In genomic region chr12:107723860-107724320, GRCm38 (mm10) we compare ENCODE assay signal across 24 mouse cellular contexts.
DNase-seq lines count a peak whose midpoint lies in the region; ATAC-seq lines count a peak whose summit lies in the region.
"Had no signal": no experiment of that assay in that cellular context is flagged by ENCODE, and none has a peak within 500 bp of the region (broad histone marks: within the 10 kb centered on the region; RNA-seq: fewer than 3 reads in every experiment).

No protein-coding gene starts in this region.

- no peak overlapping the region for H3K4me3 ChIP-seq in hindbrain, embryonic 10.5 days
- H3K4me3 ChIP-seq in hindbrain, embryonic 13.5 days = no peak overlapping the region
- no peak overlapping the region for H3K4me3 ChIP-seq in embryonic facial prominence, embryonic 11.5 days (ENCODE audit: low read depth, low read length)
- no peak overlapping the region for H3K4me3 ChIP-seq in embryonic facial prominence, embryonic 15.5 days (replicated peaks)
- H3K4me3 ChIP-seq in midbrain, embryonic 13.5 days (replicated peaks) = no peak overlapping the region
- H3K4me3 ChIP-seq: heart, embryonic 12.5 days; left cerebral cortex, adult 2 months; limb, embryonic 12.5 days; lung, embryonic 15.5 days; neural tube, embryonic 13.5 days; stomach, embryonic 15.5 days had no signal

- H3K9ac ChIP-seq in hindbrain, embryonic 13.5 days = no peak overlapping the region
- no peak overlapping the region for H3K9ac ChIP-seq in embryonic facial prominence, embryonic 11.5 days (replicated peaks; ENCODE audit: low read length)
- H3K9ac ChIP-seq in embryonic facial prominence, embryonic 15.5 days = no peak overlapping the region
- 0 out of 2 replicates have a peak overlapping the region, but pooled peaks have one; percentile 25 for H3K9ac ChIP-seq in midbrain, embryonic 13.5 days (replicated peaks)
- H3K9ac ChIP-seq: heart, embryonic 12.5 days; limb, embryonic 12.5 days; liver, embryonic 14.5 days; lung, embryonic 15.5 days; neural tube, embryonic 13.5 days; stomach, embryonic 15.5 days had no signal

- ATAC-seq in hindbrain, embryonic 13.5 days (ENCODE audit: low FRiP score) = no peak
- no peak for ATAC-seq in embryonic facial prominence, embryonic 11.5 days (replicated peaks; ENCODE audit: insufficient number of reproducible peaks, low FRiP score, low TSS enrichment, low read depth)
- ATAC-seq in embryonic facial prominence, embryonic 15.5 days (ENCODE audit: insufficient number of reproducible peaks, low FRiP score, low TSS enrichment, low read depth) = no peak
- peak; percentile 79 for ATAC-seq in midbrain, embryonic 13.5 days
- ATAC-seq: inflammation-experienced regulatory T-cells, adult 6 months had no signal

- H3K4me2 ChIP-seq in hindbrain, embryonic 13.5 days = no peak overlapping the region
- H3K4me2 ChIP-seq in embryonic facial prominence, embryonic 11.5 days (ENCODE audit: low read depth, low read length) = no peak overlapping the region; the same call in 1 of the 2 replicates
- H3K4me2 ChIP-seq in embryonic facial prominence, embryonic 15.5 days (replicated peaks) = no peak overlapping the region
- no peak overlapping the region; the same call in 1 of the 2 replicates for H3K4me2 ChIP-seq in midbrain, embryonic 13.5 days (replicated peaks)
- H3K4me2 ChIP-seq: heart, embryonic 12.5 days; limb, embryonic 12.5 days; lung, embryonic 15.5 days; neural tube, embryonic 13.5 days; stomach, embryonic 15.5 days had no signal

- peaks cover 28% of the 10 kb centered on the region for H3K4me1 ChIP-seq in hindbrain, embryonic 10.5 days (replicated peaks)
- H3K4me1 ChIP-seq in hindbrain, embryonic 13.5 days (replicated peaks) = peaks cover 15% of the 10 kb centered on the region
- H3K4me1 ChIP-seq in embryonic facial prominence, embryonic 11.5 days (ENCODE audit: control insufficient read depth, insufficient read depth, low read length) = peaks cover 4% of the 10 kb centered on the region; the same call in 1 of the 2 replicates
- peaks cover 33% of the 10 kb centered on the region for H3K4me1 ChIP-seq in embryonic facial prominence, embryonic 15.5 days
- peaks cover 29% of the 10 kb centered on the region for H3K4me1 ChIP-seq in midbrain, embryonic 13.5 days (replicated peaks)
- H3K4me1 ChIP-seq: heart, embryonic 12.5 days had no signal

- no peaks in the 10 kb centered on the region; the same call in 1 of the 2 replicates for H3K27me3 ChIP-seq in hindbrain, embryonic 10.5 days (ENCODE audit: insufficient read depth, poor library complexity, severe bottlenecking)
- H3K27me3 ChIP-seq in hindbrain, embryonic 13.5 days = 0 out of 2 replicates have a peak, but pooled peaks cover 3% of the 10 kb centered on the region
- H3K27me3 ChIP-seq in embryonic facial prominence, embryonic 11.5 days (ENCODE audit: control insufficient read depth, insufficient read depth, low read length) = no peaks in the 10 kb centered on the region
- H3K27me3 ChIP-seq in embryonic facial prominence, embryonic 15.5 days = no peaks in the 10 kb centered on the region
- H3K27me3 ChIP-seq in midbrain, embryonic 13.5 days = no peaks in the 10 kb centered on the region
- H3K27me3 ChIP-seq: heart, embryonic 12.5 days; limb, embryonic 12.5 days; lung, embryonic 15.5 days; neural tube, embryonic 13.5 days; stomach, embryonic 15.5 days had no signal

- intact Hi-C loops in left cerebral cortex, postnatal 4 days (cut with DNase I) = no loop called here

- no peaks in the 10 kb centered on the region for H3K36me3 ChIP-seq in hindbrain, embryonic 10.5 days
- no peaks in the 10 kb centered on the region for H3K36me3 ChIP-seq in hindbrain, embryonic 13.5 days
- H3K36me3 ChIP-seq in embryonic facial prominence, embryonic 11.5 days (replicated peaks; ENCODE audit: control insufficient read depth, insufficient read depth, low read depth, low read length) = no peaks in the 10 kb centered on the region
- H3K36me3 ChIP-seq in embryonic facial prominence, embryonic 15.5 days = no peaks in the 10 kb centered on the region
- no peaks in the 10 kb centered on the region for H3K36me3 ChIP-seq in midbrain, embryonic 13.5 days
- H3K36me3 ChIP-seq: heart, embryonic 12.5 days; limb, embryonic 12.5 days; lung, embryonic 15.5 days; neural tube, embryonic 13.5 days; stomach, embryonic 15.5 days had no signal

- 49% methylated on average over 14 of the region's 14 CpGs for WGBS in hindbrain, embryonic 10.5 days
- 37% methylated on average over 14 of the region's 14 CpGs for WGBS in hindbrain, embryonic 13.5 days
- WGBS in embryonic facial prominence, embryonic 11.5 days = 50% methylated on average over 14 of the region's 14 CpGs
- WGBS in embryonic facial prominence, embryonic 15.5 days = 31% methylated on average over 14 of the region's 14 CpGs
- WGBS in midbrain, embryonic 13.5 days = 23% methylated on average over 14 of the region's 14 CpGs

- DNase-seq in hindbrain, embryonic 10.5 days (ENCODE audit: low spot score) = no peak
- DNase-seq in embryonic facial prominence, embryonic 11.5 days (ENCODE audit: low spot score) = no peak
- DNase-seq in cerebellum, postnatal 36 days = no peak
- no peak for DNase-seq in cerebellum, adult 8-10 months
- DNase-seq in left cerebral cortex, postnatal 4 days = no peak
- DNase-seq: cerebellum, adult 2 months; heart, adult 11 months; heart, postnatal 14 days; kidney, adult 8-10 months; kidney, postnatal 14 days; right cerebral cortex, postnatal 25 days; thymus, adult 18-20 months had no signal

- H3K9me3 ChIP-seq in hindbrain, embryonic 10.5 days = peaks cover 6% of the 10 kb centered on the region; the same call in 1 of the 2 replicates
- H3K9me3 ChIP-seq in hindbrain, embryonic 13.5 days = no peaks in the 10 kb centered on the region
- no peaks in the 10 kb centered on the region for H3K9me3 ChIP-seq in embryonic facial prominence, embryonic 11.5 days (replicated peaks; ENCODE audit: control insufficient read depth, low read length)
- no peaks in the 10 kb centered on the region for H3K9me3 ChIP-seq in embryonic facial prominence, embryonic 15.5 days (replicated peaks)
- no peaks in the 10 kb centered on the region for H3K9me3 ChIP-seq in midbrain, embryonic 13.5 days
- H3K9me3 ChIP-seq: lung, embryonic 15.5 days; neural tube, embryonic 13.5 days; stomach, embryonic 15.5 days had no signal

- peak overlapping the region; percentile 79 for H3K27ac ChIP-seq in hindbrain, embryonic 10.5 days
- H3K27ac ChIP-seq in hindbrain, embryonic 13.5 days = no peak overlapping the region
- H3K27ac ChIP-seq in embryonic facial prominence, embryonic 11.5 days (replicated peaks; ENCODE audit: low read depth, low read length) = peak overlapping the region; percentile 61; the same call in 1 of the 2 replicates
- H3K27ac ChIP-seq in embryonic facial prominence, embryonic 15.5 days (replicated peaks) = 0 out of 2 replicates have a peak overlapping the region, but pooled peaks have one; percentile 13
- peak overlapping the region; percentile 74 for H3K27ac ChIP-seq in midbrain, embryonic 13.5 days
- H3K27ac ChIP-seq: left cerebral cortex, adult 2 months; liver, embryonic 14.5 days; lung, embryonic 15.5 days; macrophage; neural tube, embryonic 13.5 days; stomach, embryonic 15.5 days had no signal
